ENCODE assay signal across 9 mouse cellular contexts in the genomic region with DNA sequence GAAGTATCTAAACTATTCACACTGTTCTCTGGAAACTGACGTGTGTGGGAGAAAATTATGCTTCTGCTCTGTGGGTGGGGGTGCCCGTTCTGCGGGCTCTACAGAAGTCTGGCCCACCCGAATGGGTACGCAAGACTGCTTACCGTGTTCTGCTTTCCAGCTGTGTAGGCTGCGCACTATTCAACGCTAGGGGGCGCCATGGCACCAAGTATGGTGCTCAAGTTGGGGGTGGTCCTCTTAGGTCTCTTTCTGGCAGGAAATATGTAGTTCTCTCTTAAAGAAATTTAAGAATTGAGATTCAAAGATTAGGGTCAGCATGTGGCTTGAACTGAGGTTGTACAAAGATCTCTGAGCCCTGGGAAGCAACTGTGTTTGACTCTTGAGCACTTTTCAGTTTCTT. TPM values are rescaled to one million over a fixed set of nuclear protein-coding genes. Genes with fewer than 3 reads are reported as not detected.
DNase-seq lines count a peak whose midpoint lies in the region; ATAC-seq and TF ChIP-seq lines count a peak whose summit lies in the region.
"Had no signal": no experiment of that assay in that cellular context is flagged by ENCODE, and none has a peak within 500 bp of the region (broad histone marks: within the 10 kb centered on the region; RNA-seq: fewer than 3 reads in every experiment).

No protein-coding gene starts in this region.

- peak; percentile 48; the same call in 1 of the 2 replicates for ATAC-seq in forebrain, embryonic 14.5 days
- ATAC-seq in forebrain, embryonic 12.5 days (ENCODE audit: low FRiP score): no peak

- TF ChIP-seq CTCF in spleen, adult 2 months (IDR thresholded peaks at IDR 0.05; ENCODE audit: extremely low read depth, insufficient read depth, insufficient read length, insufficient replicate concordance): peak; percentile 71; the same call in 1 of the 2 replicates

- no peak overlapping the region for H3K9ac ChIP-seq in forebrain, embryonic 14.5 days (ENCODE audit: low read length)
- H3K9ac ChIP-seq in forebrain, embryonic 12.5 days: no peak overlapping the region
- H3K9ac ChIP-seq: liver, embryonic 13.5 days had no signal

- TF ChIP-seq POLR2A in spleen, adult 2 months (IDR thresholded peaks at IDR 0.05; ENCODE audit: low read depth, low read length): no peak

- no peak overlapping the region for H3K27ac ChIP-seq in forebrain, embryonic 14.5 days (ENCODE audit: low read depth, low read length)
- no peak overlapping the region for H3K27ac ChIP-seq in forebrain, embryonic 12.5 days
- no peak overlapping the region for H3K27ac ChIP-seq in spleen, adult 2 months (ENCODE audit: insufficient read depth, low read length)
- H3K27ac ChIP-seq: liver, embryonic 13.5 days had no signal

- WGBS in forebrain, embryonic 14.5 days: 5% methylated on average over 9 of the region's 9 CpGs
- 2% methylated on average over 9 of the region's 9 CpGs for WGBS in forebrain, embryonic 12.5 days
- 10% methylated on average over 9 of the region's 9 CpGs for WGBS in spleen, adult 2 months

- H3K27me3 ChIP-seq in forebrain, embryonic 14.5 days (replicated peaks; ENCODE audit: control insufficient read depth, insufficient read depth, low read length): no peaks in the 10 kb centered on the region
- H3K27me3 ChIP-seq in forebrain, embryonic 12.5 days: peaks cover 9% of the 10 kb centered on the region; the same call in 1 of the 2 replicates
- H3K27me3 ChIP-seq in spleen, adult 2 months (ENCODE audit: control insufficient read depth, insufficient read depth, low read length): no peaks in the 10 kb centered on the region

- H3K4me1 ChIP-seq in forebrain, embryonic 14.5 days (ENCODE audit: control insufficient read depth, insufficient read depth, low read length): peaks cover 7% of the 10 kb centered on the region
- peaks cover 13% of the 10 kb centered on the region for H3K4me1 ChIP-seq in forebrain, embryonic 12.5 days
- peaks cover 7% of the 10 kb centered on the region; the same call in 1 of the 2 replicates for H3K4me1 ChIP-seq in spleen, adult 2 months (ENCODE audit: control insufficient read depth, insufficient read depth, insufficient read length)

- no peak overlapping the region for H3K4me3 ChIP-seq in forebrain, embryonic 14.5 days (ENCODE audit: low read depth, low read length)
- no peak overlapping the region for H3K4me3 ChIP-seq in forebrain, embryonic 12.5 days (replicated peaks)
- H3K4me3 ChIP-seq in spleen, adult 2 months (ENCODE audit: extremely low read depth, insufficient read depth, insufficient read length): no peak overlapping the region
- H3K4me3 ChIP-seq: liver, embryonic 13.5 days had no signal

- H3K4me2 ChIP-seq in forebrain, embryonic 14.5 days (ENCODE audit: low read length): no peak overlapping the region
- no peak overlapping the region for H3K4me2 ChIP-seq in forebrain, embryonic 12.5 days
- H3K4me2 ChIP-seq: liver, embryonic 13.5 days had no signal

- H3K9me3 ChIP-seq in forebrain, embryonic 14.5 days (replicated peaks; ENCODE audit: control insufficient read depth, low read length): no peaks in the 10 kb centered on the region
- H3K9me3 ChIP-seq in forebrain, embryonic 12.5 days: no peaks in the 10 kb centered on the region
- H3K9me3 ChIP-seq: liver, embryonic 13.5 days had no signal

- no peaks in the 10 kb centered on the region for H3K36me3 ChIP-seq in forebrain, embryonic 14.5 days (ENCODE audit: control insufficient read depth, insufficient read depth, low read length)
- no peaks in the 10 kb centered on the region for H3K36me3 ChIP-seq in forebrain, embryonic 12.5 days (replicated peaks)
- no peaks in the 10 kb centered on the region for H3K36me3 ChIP-seq in spleen, adult 2 months (ENCODE audit: control insufficient read depth, insufficient read depth, low read length)
- H3K36me3 ChIP-seq: liver, embryonic 13.5 days had no signal

- DNase-seq in forebrain, embryonic 14.5 days (ENCODE audit: low spot score): peak; percentile 83
- DNase-seq in spleen, adult 2 months (ENCODE audit: low read depth in 1 of 2, low spot score in 2 of 2): peak in 1 of 2 experiments; percentile 53
- no peak for DNase-seq in spleen, adult 12 weeks (ENCODE audit: low spot score)
- DNase-seq in embryo, embryonic 11.5 days (ENCODE audit: low read depth, low spot score): peak; percentile 77
- DNase-seq in kidney, postnatal 4 days: peak; percentile 92
- DNase-seq in lung, postnatal 36 days: peak; percentile 84
- peak; percentile 88 for DNase-seq in thymus, postnatal 0 days (ENCODE audit: low spot score)
- DNase-seq: liver, embryonic 13.5 days had no signal

RNA-seq across cellular contexts. Expression of gene Asap3, which starts 3.7 kb away (rescaled TPM):
- 1.6 and 2.4 TPM in 2 replicates for polyA plus RNA-seq in forebrain, embryonic 14.5 days (2014; fragmentation: Nextera tagmentation; extraction: Ambion mirVana)
- 5.9 and 6.4 TPM in 2 replicates for polyA plus RNA-seq in forebrain, embryonic 12.5 days (2016; fragmentation: Nextera tagmentation; extraction: Ambion mirVana)
- polyA plus RNA-seq in spleen, adult 2 months (2012; rRNA removed): 1.9 and 2.5 TPM in 2 replicates
- polyA plus RNA-seq in thymus, postnatal 0 days (2015; fragmentation: Nextera tagmentation; extraction: Ambion mirVana): 1.3 and 2.1 TPM in 2 replicates

RNA-seq across cellular contexts. Expression of gene E2f2, which starts 30.3 kb away (rescaled TPM):
- polyA plus RNA-seq in forebrain, embryonic 14.5 days (2014; fragmentation: Nextera tagmentation; extraction: Ambion mirVana): 4.5 and 5.5 TPM in 2 replicates
- 13.4 and 14.6 TPM in 2 replicates for polyA plus RNA-seq in forebrain, embryonic 12.5 days (2016; fragmentation: Nextera tagmentation; extraction: Ambion mirVana)
- 32.1 and 33.5 TPM in 2 replicates for polyA plus RNA-seq in spleen, adult 2 months (2012; rRNA removed)
- 58.9 and 64.1 TPM in 2 replicates for polyA plus RNA-seq in thymus, postnatal 0 days (2015; fragmentation: Nextera tagmentation; extraction: Ambion mirVana)

RNA-seq across cellular contexts. Expression of gene Tcea3, which starts 45.0 kb away (rescaled TPM):
- polyA plus RNA-seq in forebrain, embryonic 14.5 days (2014; fragmentation: Nextera tagmentation; extraction: Ambion mirVana): 0.60 and 1.2 TPM in 2 replicates
- polyA plus RNA-seq in forebrain, embryonic 12.5 days (2016; fragmentation: Nextera tagmentation; extraction: Ambion mirVana): 1.6 and 1.9 TPM in 2 replicates
- polyA plus RNA-seq in spleen, adult 2 months (2012; rRNA removed): 0.88 and 1.4 TPM in 2 replicates
- polyA plus RNA-seq in thymus, postnatal 0 days (2015; fragmentation: Nextera tagmentation; extraction: Ambion mirVana): 1.2 TPM in 2 replicates

RNA-seq across cellular contexts. Expression of gene Id3, which starts 59.2 kb away (rescaled TPM):
- polyA plus RNA-seq in forebrain, embryonic 14.5 days (2014; fragmentation: Nextera tagmentation; extraction: Ambion mirVana): 117 and 118 TPM in 2 replicates
- 173 and 228 TPM in 2 replicates for polyA plus RNA-seq in forebrain, embryonic 12.5 days (2016; fragmentation: Nextera tagmentation; extraction: Ambion mirVana)
- 138 and 195 TPM in 2 replicates for polyA plus RNA-seq in spleen, adult 2 months (2012; rRNA removed)
- polyA plus RNA-seq in thymus, postnatal 0 days (2015; fragmentation: Nextera tagmentation; extraction: Ambion mirVana): 262 and 327 TPM in 2 replicates
